Mouse (Mus musculus) midbrain, embryonic 13.5 days (tissue): Measurements from ENCODE around the gene Setmar. TPM values are rescaled to one million over a fixed set of nuclear protein-coding genes. Genes with fewer than 3 reads are reported as not detected.

Source experiments
- ATAC-seq: fragments of 200-750 bp; cut with Nextera tagmentation; 2 replicates; pipeline ENCODE4 v1.8.0; 2017; ENCODE audit warnings: mild to moderate bottlenecking, moderate TSS enrichment, moderate library complexity
- H3K27ac ChIP-seq: fragments of 300-500 bp; sonication (generic); 2 replicates; pipeline ENCODE4 v1.5.1; 2015; ENCODE audit warnings: inconsistent platforms, mild to moderate bottlenecking, moderate library complexity
- H3K27me3 ChIP-seq: fragments of 300-500 bp; sonication (generic); 2 replicates; pipeline ENCODE4 v1.6.1; 2015; ENCODE audit warnings: mild to moderate bottlenecking, inconsistent platforms
- H3K36me3 ChIP-seq: fragments of 300-500 bp; sonication (generic); 2 replicates; pipeline ENCODE4 v1.6.1; 2015; ENCODE audit warnings: mild to moderate bottlenecking, inconsistent platforms
- H3K4me1 ChIP-seq: fragments of 300-500 bp; sonication (generic); replicated peaks from 2 replicates; pipeline ENCODE4 v1.6.1; 2015; ENCODE audit warnings: inconsistent platforms
- H3K4me2 ChIP-seq: fragments of 300-500 bp; sonication (generic); replicated peaks from 2 replicates; pipeline ENCODE4 v1.6.1; 2015; ENCODE audit warnings: moderate library complexity, mild to moderate bottlenecking, inconsistent platforms
- H3K4me3 ChIP-seq: fragments of 300-500 bp; sonication (generic); replicated peaks from 2 replicates; pipeline ENCODE4 v1.5.1; 2015; ENCODE audit warnings: mild to moderate bottlenecking, inconsistent platforms
- H3K9ac ChIP-seq: fragments of 300-500 bp; sonication (generic); replicated peaks from 2 replicates; pipeline ENCODE4 v1.6.1; 2015; ENCODE audit warnings: mild to moderate bottlenecking, inconsistent platforms
- H3K9me3 ChIP-seq: fragments of 300-500 bp; sonication (generic); 2 replicates; pipeline ENCODE4 v1.6.1; 2016; ENCODE audit warnings: mild to moderate bottlenecking, inconsistent platforms
- WGBS: fragments of 180-500 bp; shearing (Covaris S2); methylation state at CpG from one replicate; pipeline ENCODE4 v1.1.7; 2015; 5-methylcytosine and 5-hydroxymethylcytosine counted together
- polyA plus RNA-seq: library from polyadenylated mRNA; unstranded; fragments of >200 nt; fragmentation: Nextera tagmentation; extraction: Ambion mirVana; gene quantifications from 2 replicates; pipeline ENCODE4 v1.2.1, GENCODE M21; 2015

The Setmar gene
- polyA plus RNA-seq, 1 experiment from 2014 or later, result 7.7 TPM

- no peak overlapping the region for H3K9ac ChIP-seq
- H3K27me3 ChIP-seq, result no peaks in the 10 kb centered on the region
- no peak for ATAC-seq
- H3K27ac ChIP-seq, result no peak overlapping the region
- H3K36me3 ChIP-seq, result no peaks in the 10 kb centered on the region
- H3K4me1 ChIP-seq, result no peaks in the 10 kb centered on the region
- H3K4me3 ChIP-seq, result no peak overlapping the region
- no peaks in the 10 kb centered on the region for H3K9me3 ChIP-seq
- 83% methylated on average over 1 of the region's 1 CpGs for WGBS
- no peak overlapping the region for H3K4me2 ChIP-seq
These were observed 60.6 kb downstream of the Setmar start for GRCm38 (mm10) chr6:108125474-108125873.

GRCm38 (mm10) chr6:108126631-108127030 is 61.8 kb downstream of the Setmar start:
- no peaks in the 10 kb centered on the region for H3K9me3 ChIP-seq
- no peaks in the 10 kb centered on the region for H3K27me3 ChIP-seq
- H3K4me3 ChIP-seq, result no peak overlapping the region
- H3K4me1 ChIP-seq, result no peaks in the 10 kb centered on the region
- H3K4me2 ChIP-seq, result no peak overlapping the region
- no peak overlapping the region for H3K27ac ChIP-seq
- no peaks in the 10 kb centered on the region for H3K36me3 ChIP-seq
- WGBS, result 91% methylated on average over 3 of the region's 3 CpGs
- no peak for ATAC-seq
- H3K9ac ChIP-seq, result no peak overlapping the region

Other genes starting within 250 kb of the Setmar start
- 9.5 and 10.5 TPM in 2 replicates for gene Sumf1, start 120.5 kb downstream of the Setmar start, polyA plus RNA-seq
- gene Itpr1, start 148.1 kb downstream of the Setmar start, polyA plus RNA-seq, result 2.9 and 4.8 TPM in 2 replicates